Mouse (Mus musculus) ES-E14 (cell line): ENCODE measurements at regions not wholly inside any gene's neighbourhood (a gene's known extent, or its start where the extent isn't known, plus 50 kb on each side); places are given as distances from the start of the nearest gene placed in this dataset.

Experiments
- HCFC1 ChIP-seq: IDR thresholded peaks from 2 replicates; pipeline ENCODE4 v1.6.1; 2012; ENCODE audit warnings: low read length, inconsistent platforms, borderline replicate concordance; ENCODE audit not compliant: insufficient read depth
- MAFK ChIP-seq: IDR thresholded peaks from 2 replicates; pipeline ENCODE4 v1.6.1; 2014; ENCODE audit warnings: mild to moderate bottlenecking, low read depth, low read length, inconsistent platforms; ENCODE audit not compliant: insufficient read depth
- ZNF384 ChIP-seq: IDR thresholded peaks from 2 replicates; pipeline ENCODE4 v1.6.1; 2012; ENCODE audit warnings: low read depth, low read length, inconsistent platforms

- TF ChIP-seq HCFC1 (no peak), MAFK (no peak), ZNF384 (no peak)
Measured at GRCm38 (mm10) chr8:98767036-98767435, 649.2 kb downstream of the Cdh8 start.
